Mouse (Mus musculus): Measurements from ENCODE around the gene Trpc5. TPM values are rescaled to one million over a fixed set of nuclear protein-coding genes. Genes with fewer than 3 reads are reported as not detected.

The Trpc5 gene
- polyA plus RNA-seq, 1 experiment: not detected

DNA sequence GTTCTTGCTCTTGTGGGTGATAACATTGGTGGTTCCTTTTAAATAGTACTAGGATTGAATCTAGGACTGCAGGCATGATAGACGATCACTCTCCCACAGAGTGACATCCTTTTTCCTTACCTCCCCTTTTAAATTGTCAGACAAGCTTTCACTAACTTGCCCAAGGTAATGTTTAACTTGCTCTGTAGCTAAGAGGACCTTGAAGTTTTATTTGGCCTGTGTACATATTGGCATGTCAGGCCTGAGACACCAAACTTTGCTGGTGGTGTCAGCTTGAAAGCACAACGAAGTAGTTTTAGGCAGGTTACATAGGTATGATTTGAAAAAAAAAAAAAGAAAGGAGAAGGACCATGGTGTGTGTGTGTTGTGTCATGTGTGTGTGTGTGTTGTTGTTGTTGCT, 35.8 kb downstream of the Trpc5 start:
- no peaks in the 10 kb centered on the region for H3K36me3 ChIP-seq (ENCODE audit: control insufficient read depth, insufficient read depth)
- no peaks in the 10 kb centered on the region for H3K27me3 ChIP-seq (ENCODE audit: control insufficient read depth, insufficient read depth, insufficient read length)
- no peak overlapping the region for H3K4me3 ChIP-seq (ENCODE audit: insufficient read depth, poor library complexity, severe bottlenecking)
- no peaks in the 10 kb centered on the region for H3K79me2 ChIP-seq (ENCODE audit: control insufficient read depth, insufficient read depth)
- no peak for TF ChIP-seq CEBPB (IDR thresholded peaks at IDR 0.05; ENCODE audit: low read depth)
- H3ac ChIP-seq (ENCODE audit: control insufficient read depth, insufficient read length, low read depth): no peak overlapping the region
- no peaks in the 10 kb centered on the region for H3K79me3 ChIP-seq (ENCODE audit: low read depth)

DNA sequence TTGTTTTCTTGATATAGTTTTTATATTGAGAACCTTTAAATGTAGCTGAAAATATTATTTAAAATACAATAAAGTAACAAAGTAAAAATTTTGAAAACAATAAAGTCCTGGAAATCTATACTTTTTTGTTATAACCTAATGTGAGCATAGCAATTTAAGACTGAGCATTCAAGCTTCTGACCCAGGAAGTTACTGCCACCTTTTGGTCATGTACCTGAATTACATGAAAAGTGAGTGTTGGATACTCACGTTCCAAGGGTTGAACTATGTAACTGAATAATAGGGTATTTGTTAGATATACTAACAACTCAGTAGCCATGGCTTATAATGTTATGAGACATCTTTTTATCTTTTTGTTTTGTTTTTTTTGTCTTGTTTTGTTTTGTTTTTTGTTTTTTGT, 42.6 kb downstream of the Trpc5 start:
- no peak for TF ChIP-seq USF1 (IDR thresholded peaks at IDR 0.05; ENCODE audit: low read depth)
- no peak for TF ChIP-seq MYOD1 (IDR thresholded peaks at IDR 0.05; ENCODE audit: control insufficient read depth, insufficient read length, low read depth)
- TF ChIP-seq CTCF (IDR thresholded peaks at IDR 0.05; ENCODE audit: control insufficient read depth, insufficient read depth, insufficient read length): no peak
- no peak for TF ChIP-seq CEBPB (IDR thresholded peaks at IDR 0.05; ENCODE audit: low read depth)
- TF ChIP-seq MAX (IDR thresholded peaks at IDR 0.05): no peak

DNA sequence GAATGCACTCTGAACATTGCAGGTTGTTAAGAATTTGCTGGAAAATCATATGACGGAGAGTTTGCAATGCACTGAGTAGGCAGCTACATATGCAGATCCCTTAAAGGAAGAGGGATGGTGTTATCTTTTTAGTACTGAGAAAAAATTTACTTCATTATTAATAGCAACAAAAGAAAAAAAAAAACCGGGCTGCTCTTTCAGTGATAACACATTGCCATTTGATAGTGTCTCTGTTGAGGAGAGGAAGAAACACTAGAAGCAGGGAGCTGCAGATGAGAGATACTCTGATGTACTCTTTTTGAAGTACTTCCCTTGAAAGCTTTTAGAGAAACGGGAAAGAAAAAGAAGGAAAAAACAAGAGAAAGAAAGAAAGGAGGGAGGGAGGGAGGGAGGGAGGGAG, 43.2 kb downstream of the Trpc5 start:
- H3ac ChIP-seq (ENCODE audit: control insufficient read depth, insufficient read length, low read depth): no peak overlapping the region
- H3K79me3 ChIP-seq (ENCODE audit: low read depth): no peaks in the 10 kb centered on the region
- no peaks in the 10 kb centered on the region for H3K27me3 ChIP-seq (ENCODE audit: control insufficient read depth, insufficient read depth, insufficient read length)
- H3K4me3 ChIP-seq (ENCODE audit: insufficient read depth, poor library complexity, severe bottlenecking): no peak overlapping the region
- TF ChIP-seq MYOD1 (IDR thresholded peaks at IDR 0.05; ENCODE audit: control insufficient read depth, insufficient read length, low read depth): no peak
- no peak for TF ChIP-seq USF1 (IDR thresholded peaks at IDR 0.05; ENCODE audit: low read depth)
- TF ChIP-seq CEBPB (IDR thresholded peaks at IDR 0.05; ENCODE audit: low read depth): no peak
- TF ChIP-seq FOSL1 (IDR thresholded peaks at IDR 0.05; ENCODE audit: insufficient read depth, low read length, poor library complexity, severe bottlenecking): no peak
- no peak for TF ChIP-seq CTCF (IDR thresholded peaks at IDR 0.05; ENCODE audit: control insufficient read depth, insufficient read depth, insufficient read length)
- TF ChIP-seq MAX (IDR thresholded peaks at IDR 0.05): no peak
- TF ChIP-seq MYOG (IDR thresholded peaks at IDR 0.05; ENCODE audit: control insufficient read depth, extremely low read depth, insufficient read length): no peak
- H3K79me2 ChIP-seq (ENCODE audit: control insufficient read depth, insufficient read depth): no peaks in the 10 kb centered on the region
- no peaks in the 10 kb centered on the region for H3K36me3 ChIP-seq (ENCODE audit: control insufficient read depth, insufficient read depth)

More for the DNA sequence above, 42.6 kb downstream of the Trpc5 start:
- Histone ChIP-seq H3K79me3 (ENCODE audit: low read depth) (no peaks in the 10 kb centered on the region), H3K36me3 (ENCODE audit: control insufficient read depth, insufficient read depth) (no peaks in the 10 kb centered on the region), H3K27me3 (ENCODE audit: control insufficient read depth, insufficient read depth, insufficient read length) (no peaks in the 10 kb centered on the region), H3ac (ENCODE audit: control insufficient read depth, insufficient read length, low read depth) (no peak overlapping the region), H3K79me2 (ENCODE audit: control insufficient read depth, insufficient read depth) (no peaks in the 10 kb centered on the region), H3K4me3 (ENCODE audit: insufficient read depth, poor library complexity, severe bottlenecking) (no peak overlapping the region)

DNA sequence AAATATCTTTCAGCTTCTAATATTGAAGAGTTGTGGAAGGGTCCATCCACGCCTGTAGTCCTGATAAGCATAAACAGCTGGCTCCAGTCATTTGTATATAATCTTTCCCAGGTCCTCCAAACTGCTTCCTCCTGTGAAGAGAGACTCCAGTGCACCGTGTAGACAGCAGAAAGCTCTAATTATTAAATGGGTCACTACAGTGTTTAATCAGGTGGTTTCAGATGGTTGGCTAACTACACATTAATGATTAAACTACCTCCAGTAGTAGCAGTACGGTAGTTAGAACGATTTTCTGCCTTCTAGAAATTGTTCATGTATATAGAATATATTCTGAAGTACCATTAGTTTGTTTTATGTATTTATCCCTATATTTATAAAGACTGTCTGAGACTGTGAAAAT, 75.2 kb downstream of the Trpc5 start:
- H3ac ChIP-seq (ENCODE audit: control insufficient read depth, insufficient read length, low read depth): no peak overlapping the region
- H3K79me2 ChIP-seq (ENCODE audit: control insufficient read depth, insufficient read depth): no peaks in the 10 kb centered on the region
- no peak overlapping the region for H3K4me3 ChIP-seq (ENCODE audit: insufficient read depth, poor library complexity, severe bottlenecking)
- no peaks in the 10 kb centered on the region for H3K79me3 ChIP-seq (ENCODE audit: low read depth)
- no peak for TF ChIP-seq CTCF (IDR thresholded peaks at IDR 0.05; ENCODE audit: control insufficient read depth, insufficient read depth, insufficient read length)
- TF ChIP-seq FOSL1 (IDR thresholded peaks at IDR 0.05; ENCODE audit: insufficient read depth, low read length, poor library complexity, severe bottlenecking): no peak
- TF ChIP-seq MYOG (IDR thresholded peaks at IDR 0.05; ENCODE audit: control insufficient read depth, extremely low read depth, insufficient read length): no peak
- TF ChIP-seq CEBPB (IDR thresholded peaks at IDR 0.05; ENCODE audit: low read depth): no peak
- TF ChIP-seq MYOD1 (IDR thresholded peaks at IDR 0.05; ENCODE audit: control insufficient read depth, insufficient read length, low read depth): no peak
- no peak for TF ChIP-seq MAX (IDR thresholded peaks at IDR 0.05)
- no peak for TF ChIP-seq USF1 (IDR thresholded peaks at IDR 0.05; ENCODE audit: low read depth)
- no peaks in the 10 kb centered on the region for H3K27me3 ChIP-seq (ENCODE audit: control insufficient read depth, insufficient read depth, insufficient read length)
- H3K36me3 ChIP-seq (ENCODE audit: control insufficient read depth, insufficient read depth): no peaks in the 10 kb centered on the region

DNA sequence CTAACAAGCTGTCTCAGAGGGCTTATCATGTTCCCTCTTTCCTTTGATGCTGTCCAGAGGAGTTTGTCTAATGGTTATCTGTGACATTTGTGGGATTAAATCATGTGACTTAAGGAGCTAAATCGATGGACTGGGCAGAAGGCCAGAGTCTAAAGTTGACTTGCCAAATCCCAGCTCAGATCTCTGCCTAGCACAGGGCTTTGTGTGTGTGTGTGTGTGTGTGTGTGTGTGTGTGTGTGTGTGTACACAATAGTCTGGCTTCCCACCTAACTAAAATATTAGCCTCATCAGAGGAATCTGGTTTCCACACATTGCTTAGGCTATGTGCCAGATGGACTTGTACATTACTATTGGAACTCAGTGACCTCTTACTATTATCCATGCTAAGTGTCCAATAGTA, 151.5 kb downstream of the Trpc5 start:
- Histone ChIP-seq H3K27me3 (ENCODE audit: control insufficient read depth, insufficient read depth, insufficient read length) (no peaks in the 10 kb centered on the region), H3K36me3 (ENCODE audit: control insufficient read depth, insufficient read depth) (no peaks in the 10 kb centered on the region), H3ac (ENCODE audit: control insufficient read depth, insufficient read length, low read depth) (no peak overlapping the region), H3K4me3 (ENCODE audit: insufficient read depth, poor library complexity, severe bottlenecking) (no peak overlapping the region), H3K79me3 (ENCODE audit: low read depth) (no peaks in the 10 kb centered on the region), H3K79me2 (ENCODE audit: control insufficient read depth, insufficient read depth) (no peaks in the 10 kb centered on the region)
- TF ChIP-seq MAX (IDR thresholded peaks at IDR 0.05): no peak
- no peak for TF ChIP-seq MYOG (IDR thresholded peaks at IDR 0.05; ENCODE audit: control insufficient read depth, extremely low read depth, insufficient read length)
- TF ChIP-seq CTCF (IDR thresholded peaks at IDR 0.05; ENCODE audit: control insufficient read depth, insufficient read depth, insufficient read length): no peak
- TF ChIP-seq USF1 (IDR thresholded peaks at IDR 0.05; ENCODE audit: low read depth): no peak

DNA sequence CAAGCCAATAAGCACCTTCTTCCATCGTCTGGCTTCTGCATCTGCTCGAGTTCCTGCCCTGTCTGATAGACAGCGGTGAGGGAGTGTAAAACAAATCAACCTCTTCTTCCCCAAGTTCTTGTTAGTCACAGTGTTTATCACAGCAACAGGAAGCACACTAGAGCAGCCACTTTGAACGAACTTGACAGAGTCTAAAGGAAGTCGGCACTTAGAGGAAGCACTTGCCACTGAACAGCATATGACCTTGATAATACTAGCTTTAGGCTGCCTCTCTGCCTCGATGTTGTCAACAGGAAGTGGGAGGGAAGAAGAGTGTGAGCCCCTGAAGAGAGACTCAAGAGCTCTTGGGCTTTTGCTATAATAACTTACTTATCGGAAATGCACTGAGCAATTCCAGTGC, 161.9 kb downstream of the Trpc5 start:
- H3K36me3 ChIP-seq (ENCODE audit: control insufficient read depth, insufficient read depth): no peaks in the 10 kb centered on the region
- TF ChIP-seq CEBPB (IDR thresholded peaks at IDR 0.05; ENCODE audit: low read depth) (no peak), MYOG (IDR thresholded peaks at IDR 0.05; ENCODE audit: control insufficient read depth, extremely low read depth, insufficient read length) (no peak), USF1 (IDR thresholded peaks at IDR 0.05; ENCODE audit: low read depth) (no peak), CTCF (IDR thresholded peaks at IDR 0.05; ENCODE audit: control insufficient read depth, insufficient read depth, insufficient read length) (no peak), FOSL1 (IDR thresholded peaks at IDR 0.05; ENCODE audit: insufficient read depth, low read length, poor library complexity, severe bottlenecking) (no peak), MAX (IDR thresholded peaks at IDR 0.05) (no peak), MYOD1 (IDR thresholded peaks at IDR 0.05; ENCODE audit: control insufficient read depth, insufficient read length, low read depth) (no peak)
- no peaks in the 10 kb centered on the region for H3K27me3 ChIP-seq (ENCODE audit: control insufficient read depth, insufficient read depth, insufficient read length)
- H3ac ChIP-seq (ENCODE audit: control insufficient read depth, insufficient read length, low read depth): no peak overlapping the region
- H3K4me3 ChIP-seq (ENCODE audit: insufficient read depth, poor library complexity, severe bottlenecking): no peak overlapping the region
- H3K79me3 ChIP-seq (ENCODE audit: low read depth): no peaks in the 10 kb centered on the region
- no peaks in the 10 kb centered on the region for H3K79me2 ChIP-seq (ENCODE audit: control insufficient read depth, insufficient read depth)
